Mouse (Mus musculus): ENCODE data around the gene Clgn. TPM values are rescaled to one million over a fixed set of nuclear protein-coding genes. Genes with fewer than 3 reads are reported as not detected.

Clgn gene
- not detected in 2 replicates for polyA plus RNA-seq (2015; fragmentation: Nextera tagmentation; extraction: Ambion mirVana)

DNA sequence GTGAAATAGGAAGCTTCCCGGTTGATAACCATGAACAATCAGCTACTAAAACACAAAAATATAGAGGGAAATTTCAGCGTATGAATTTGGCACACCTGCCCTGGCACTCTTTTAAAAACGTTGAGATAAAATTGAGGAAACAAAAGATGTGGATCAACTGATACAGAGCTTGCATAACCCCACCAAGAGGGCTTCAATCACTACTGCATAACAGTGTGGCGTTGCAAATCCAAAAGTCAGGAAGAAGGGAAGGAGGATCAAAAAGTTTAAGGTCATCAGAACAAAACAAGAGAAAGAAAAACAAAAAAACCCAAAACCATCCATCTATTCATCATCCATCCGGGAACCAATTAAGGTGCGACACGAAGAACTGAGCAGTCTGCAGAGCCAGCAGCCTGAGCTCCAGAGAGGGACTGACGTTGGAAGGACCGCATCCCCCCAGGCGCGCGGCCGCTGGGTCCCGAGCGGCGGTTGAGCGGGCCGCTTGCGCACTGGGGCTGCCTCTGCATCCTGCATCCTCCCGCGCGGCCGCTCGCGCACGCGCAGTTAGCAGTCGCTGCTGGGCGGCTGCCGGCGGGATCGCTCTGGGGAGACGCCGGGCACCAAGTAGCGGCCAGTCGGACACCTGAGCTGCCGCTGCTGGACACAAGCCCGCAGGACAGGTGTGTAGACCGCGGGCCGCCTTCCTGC lies at the start of gene Clgn:
Gene Clgn, plus strand, starts transcription at position 552 of the 690 bp plus-strand sequence.

DNA sequence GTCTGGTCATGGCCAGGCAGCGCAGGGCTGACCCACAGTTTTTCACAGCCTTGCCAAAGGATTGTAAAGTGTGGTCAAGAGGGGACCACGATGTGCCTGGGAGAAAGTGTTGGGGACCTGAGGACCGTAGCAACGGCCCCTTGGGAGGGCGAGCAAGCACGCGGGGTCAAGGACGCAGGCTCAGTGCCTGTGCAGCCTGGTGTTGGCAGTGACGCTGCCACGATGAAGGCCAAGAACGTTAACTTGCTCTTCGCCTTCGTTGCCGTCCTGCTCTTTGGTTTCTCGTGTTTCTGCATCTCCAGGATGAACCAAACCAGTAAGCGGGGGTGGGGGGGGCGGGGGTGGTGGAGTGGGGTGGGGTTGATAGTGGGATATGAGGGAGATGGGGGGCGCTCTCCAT lies 41.4 kb upstream of the Clgn start, which contains the start of gene Mgat4d:
Gene Mgat4d, plus strand, starts transcription at position 209 of the 400 bp plus-strand sequence.

DNA sequence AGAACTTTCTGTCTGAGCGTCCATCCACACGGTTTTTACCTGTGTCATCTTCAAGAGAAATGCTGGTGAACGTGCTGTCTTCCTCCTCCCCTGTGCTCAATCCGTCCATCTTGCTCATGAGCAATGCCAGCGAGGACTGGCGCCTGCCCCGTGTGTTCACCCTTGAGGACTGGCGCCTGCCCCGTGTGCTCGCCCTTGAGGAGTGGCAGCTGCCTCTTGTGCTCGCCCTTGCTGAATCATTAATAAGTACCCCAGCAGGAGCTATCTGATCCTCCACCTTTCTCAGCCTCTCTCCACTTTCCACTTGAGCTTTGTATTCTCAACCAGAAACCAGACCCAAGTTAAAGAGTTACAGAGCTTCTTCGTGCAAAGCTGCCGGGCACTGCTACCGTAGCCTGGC lies 68.6 kb downstream of the Clgn start, which contains the start of gene Scoc:
Gene Scoc, minus strand, starts transcription at position 170 of the 400 bp plus-strand sequence.

Other genes starting within 250 kb of the Clgn start
- gene Tbc1d9, start 224.5 kb upstream of the Clgn start, polyA plus RNA-seq (2015; fragmentation: Nextera tagmentation; extraction: Ambion mirVana): 0.49 and 0.55 TPM in 2 replicates
- 0.51 TPM in 2 replicates for gene Gm10645, start 223.7 kb upstream of the Clgn start, polyA plus RNA-seq (2015; fragmentation: Nextera tagmentation; extraction: Ambion mirVana)
- gene Ucp1, start 99.5 kb upstream of the Clgn start, polyA plus RNA-seq (2015; fragmentation: Nextera tagmentation; extraction: Ambion mirVana): 0.16 TPM in 1 of 2 replicates, not detected in the other
- gene Elmod2, start 57.4 kb upstream of the Clgn start, polyA plus RNA-seq (2015; fragmentation: Nextera tagmentation; extraction: Ambion mirVana): 5.0 and 5.8 TPM in 2 replicates
- not detected in 2 replicates for gene Mgat4d, start 41.4 kb upstream of the Clgn start, polyA plus RNA-seq (2015; fragmentation: Nextera tagmentation; extraction: Ambion mirVana)
- gene Scoc, start 68.5 kb downstream of the Clgn start, polyA plus RNA-seq (2015; fragmentation: Nextera tagmentation; extraction: Ambion mirVana): 54.2 and 62.0 TPM in 2 replicates
- gene Olfr370, start 145.9 kb downstream of the Clgn start, polyA plus RNA-seq (2015; fragmentation: Nextera tagmentation; extraction: Ambion mirVana): not detected in 2 replicates
- gene Ndufb7, start 176.8 kb downstream of the Clgn start, polyA plus RNA-seq (2015; fragmentation: Nextera tagmentation; extraction: Ambion mirVana): 696 and 775 TPM in 2 replicates
- 252 and 262 TPM in 2 replicates for gene Tecr, start 218.1 kb downstream of the Clgn start, polyA plus RNA-seq (2015; fragmentation: Nextera tagmentation; extraction: Ambion mirVana)
- gene Dnajb1, start 218.3 kb downstream of the Clgn start, polyA plus RNA-seq (2015; fragmentation: Nextera tagmentation; extraction: Ambion mirVana): 20.7 and 22.4 TPM in 2 replicates

All from skeletal muscle tissue, postnatal 0 days (tissue).